Mouse (Mus musculus) gastrocnemius, adult 2 months (tissue): ENCODE results near the gene Timp3. TPM values are rescaled to one million over a fixed set of nuclear protein-coding genes. Genes with fewer than 3 reads are reported as not detected.

Experiments used
- DNase-seq: peaks from one replicate; pipeline ENCODE4 v3.0.0; 2022
- H3K27ac ChIP-seq: fragments of 200-600 bp; 2 replicates; pipeline ENCODE4 v1.8.1; 2022; ENCODE audit warnings: mild to moderate bottlenecking
- H3K4me3 ChIP-seq: fragments of 200-600 bp; 2 replicates; pipeline ENCODE4 v1.8.1; 2022; ENCODE audit warnings: mild to moderate bottlenecking, moderate library complexity
- CTCF ChIP-seq: fragments of 200-600 bp; IDR thresholded peaks from 2 replicates; pipeline ENCODE4 v1.8.1; 2022; ENCODE audit warnings: antibody characterized with exemption, mild to moderate bottlenecking, moderate library complexity
- intact Hi-C: fragments of 180-260 bp; cut with DNase I; formaldehyde crosslinking; loops from one replicate; pipeline ENCODE4 v1.15.1; 2025
- total RNA-seq, 2 experiments: library from RNA; stranded (reverse); gene quantifications; 2 replicates each; pipeline ENCODE4 v1.2.3; 2021

The Timp3 gene
- total RNA-seq, 2 experiments from 2014 or later = 71.5 to 81.6 TPM

- H3K27ac ChIP-seq = peak overlapping the region; percentile 81
- TF ChIP-seq CTCF = no peak
- intact Hi-C loops = no loop called here
- DNase-seq = no peak
- no peak overlapping the region for H3K4me3 ChIP-seq
Measured at GRCm38 (mm10) chr10:86336506-86336905, 36.3 kb downstream of the Timp3 start.

- no peak for TF ChIP-seq CTCF
- peak overlapping the region; percentile 95 for H3K27ac ChIP-seq
- no peak overlapping the region for H3K4me3 ChIP-seq
- DNase-seq = no peak
- intact Hi-C loops = no loop called here
Measured at GRCm38 (mm10) chr10:86337239-86337638, 37.1 kb downstream of the Timp3 start.

GRCm38 (mm10) chr10:86338121-86338715 lies 38.0 kb downstream of the Timp3 start:
- DNase-seq = no peak
- intact Hi-C loops = loop anchor here (2.0 kb wide), 1 partner anchor 15 kb away; no protein-coding TSS in a partner anchor
- no peak for TF ChIP-seq CTCF
- Histone ChIP-seq H3K27ac (peak overlapping the region; percentile 95), H3K4me3 (0 out of 2 replicates have a peak overlapping the region, but pooled peaks have one; percentile 0)

- no peak for DNase-seq
- no peak for TF ChIP-seq CTCF
- peak overlapping the region; percentile 95 for H3K27ac ChIP-seq
- H3K4me3 ChIP-seq = peak overlapping the region; percentile 11; the same call in 1 of the 2 replicates
- intact Hi-C loops = loop anchor here (2.0 kb wide), 1 partner anchor 16 kb away; no protein-coding TSS in a partner anchor
Measured at GRCm38 (mm10) chr10:86339121-86339520, 38.9 kb downstream of the Timp3 start.

- Histone ChIP-seq H3K4me3 (peak overlapping the region; percentile 53), H3K27ac (peak overlapping the region; percentile 95)
- TF ChIP-seq CTCF = no peak
- peak; percentile 93 for DNase-seq
- intact Hi-C loops = loop anchor here (2.0 kb wide), 3 partner anchors 17 to 37 kb away; no protein-coding TSS in a partner anchor
Measured at GRCm38 (mm10) chr10:86339649-86340379, 39.6 kb downstream of the Timp3 start.

GRCm38 (mm10) chr10:86340421-86340820 lies 40.2 kb downstream of the Timp3 start:
- Histone ChIP-seq H3K27ac (peak overlapping the region; percentile 95), H3K4me3 (peak overlapping the region; percentile 53)
- DNase-seq = no peak
- intact Hi-C loops = loop anchor here (2.0 kb wide), 2 partner anchors 30 to 38 kb away; no protein-coding TSS in a partner anchor
- no peak for TF ChIP-seq CTCF

GRCm38 (mm10) chr10:86340991-86341527 lies 40.9 kb downstream of the Timp3 start:
- intact Hi-C loops = loop anchor here (2.0 kb wide), 2 partner anchors 30 to 38 kb away; no protein-coding TSS in a partner anchor
- Histone ChIP-seq H3K4me3 (peak overlapping the region; percentile 13; the same call in 1 of the 2 replicates), H3K27ac (peak overlapping the region; percentile 95)
- DNase-seq = no peak
- TF ChIP-seq CTCF = no peak

- DNase-seq = peak; percentile 79
- no peak for TF ChIP-seq CTCF
- peak overlapping the region; percentile 95 for H3K27ac ChIP-seq
- H3K4me3 ChIP-seq = no peak overlapping the region
- intact Hi-C loops = loop anchor here (2.0 kb wide), 2 partner anchors 29 to 39 kb away; no protein-coding TSS in a partner anchor
Measured at GRCm38 (mm10) chr10:86341589-86341988, 41.4 kb downstream of the Timp3 start.

GRCm38 (mm10) chr10:86342151-86342550 lies 42.0 kb downstream of the Timp3 start:
- intact Hi-C loops = no loop called here
- no peak for TF ChIP-seq CTCF
- Histone ChIP-seq H3K4me3 (0 out of 2 replicates have a peak overlapping the region, but pooled peaks have one; percentile 19), H3K27ac (peak overlapping the region; percentile 95)
- DNase-seq = no peak

GRCm38 (mm10) chr10:86342713-86343112 lies 42.5 kb downstream of the Timp3 start:
- intact Hi-C loops = no loop called here
- no peak for TF ChIP-seq CTCF
- Histone ChIP-seq H3K27ac (peak overlapping the region; percentile 95), H3K4me3 (no peak overlapping the region)
- DNase-seq = no peak

- no peak for TF ChIP-seq CTCF
- intact Hi-C loops = no loop called here
- Histone ChIP-seq H3K4me3 (no peak overlapping the region), H3K27ac (peak overlapping the region; percentile 95)
- no peak for DNase-seq
Measured at GRCm38 (mm10) chr10:86343362-86343761, 43.2 kb downstream of the Timp3 start.

GRCm38 (mm10) chr10:86343931-86344330 lies 43.8 kb downstream of the Timp3 start:
- no peak for DNase-seq
- intact Hi-C loops = no loop called here
- TF ChIP-seq CTCF = no peak
- Histone ChIP-seq H3K4me3 (no peak overlapping the region), H3K27ac (peak overlapping the region; percentile 95)

- H3K4me3 ChIP-seq = no peak overlapping the region
- no peak for TF ChIP-seq CTCF
- intact Hi-C loops = no loop called here
- H3K27ac ChIP-seq = peak overlapping the region; percentile 95
- no peak for DNase-seq
Measured at GRCm38 (mm10) chr10:86344654-86345053, 44.5 kb downstream of the Timp3 start.
